Mouse (Mus musculus) embryonic facial prominence, embryonic 13.5 days (tissue): ENCODE results near the gene Bahd1. TPM values are rescaled to one million over a fixed set of nuclear protein-coding genes. Genes with fewer than 3 reads are reported as not detected.
A peak's percentile ranks its signal among the peaks of the same experiment; 100 is the strongest.

ENCODE experiments used
- ATAC-seq: fragments of 200-750 bp; cut with Nextera tagmentation; 2 replicates; pipeline ENCODE4 v1.8.0; 2017; ENCODE audit warnings: low read depth; ENCODE audit not compliant: insufficient number of reproducible peaks, insufficient read depth, low FRiP score, low TSS enrichment
- H3K27ac ChIP-seq: fragments of 300-500 bp; sonication (generic); 2 replicates; pipeline ENCODE4 v1.5.1; 2015; ENCODE audit warnings: moderate library complexity, mild to moderate bottlenecking, inconsistent platforms
- H3K27me3 ChIP-seq: fragments of 300-500 bp; sonication (generic); 2 replicates; pipeline ENCODE4 v1.6.1; 2015; ENCODE audit warnings: mild to moderate bottlenecking, inconsistent platforms
- H3K36me3 ChIP-seq: fragments of 300-500 bp; sonication (generic); 2 replicates; pipeline ENCODE4 v1.6.1; 2015; ENCODE audit warnings: mild to moderate bottlenecking, inconsistent platforms
- H3K4me1 ChIP-seq: fragments of 300-500 bp; sonication (generic); 2 replicates; pipeline ENCODE4 v1.6.1; 2015; ENCODE audit warnings: inconsistent platforms
- H3K4me2 ChIP-seq: fragments of 300-500 bp; sonication (generic); 2 replicates; pipeline ENCODE4 v1.6.1; 2015; ENCODE audit warnings: moderate library complexity, mild to moderate bottlenecking, inconsistent platforms
- H3K4me3 ChIP-seq: fragments of 300-500 bp; sonication (generic); 2 replicates; pipeline ENCODE4 v1.5.1; 2015; ENCODE audit warnings: mild to moderate bottlenecking, inconsistent platforms
- H3K9ac ChIP-seq: fragments of 300-500 bp; sonication (generic); 2 replicates; pipeline ENCODE4 v1.6.1; 2015; ENCODE audit warnings: mild to moderate bottlenecking, inconsistent platforms
- H3K9me3 ChIP-seq: fragments of 300-500 bp; sonication (generic); 2 replicates; pipeline ENCODE4 v1.6.1; 2016; ENCODE audit warnings: inconsistent platforms
- WGBS: fragments of 180-500 bp; shearing (Covaris S2); methylation state at CpG from one replicate; pipeline ENCODE4 v1.1.7; 2015; ENCODE audit warnings: mixed read lengths; 5-methylcytosine and 5-hydroxymethylcytosine counted together
- polyA plus RNA-seq: library from polyadenylated mRNA; unstranded; fragments of >200 nt; fragmentation: Nextera tagmentation; extraction: Ambion mirVana; gene quantifications from 2 replicates; pipeline ENCODE4 v1.2.1, GENCODE M21; 2015

The Bahd1 gene
- 4.0 and 4.1 TPM in 2 replicates for polyA plus RNA-seq

DNA sequence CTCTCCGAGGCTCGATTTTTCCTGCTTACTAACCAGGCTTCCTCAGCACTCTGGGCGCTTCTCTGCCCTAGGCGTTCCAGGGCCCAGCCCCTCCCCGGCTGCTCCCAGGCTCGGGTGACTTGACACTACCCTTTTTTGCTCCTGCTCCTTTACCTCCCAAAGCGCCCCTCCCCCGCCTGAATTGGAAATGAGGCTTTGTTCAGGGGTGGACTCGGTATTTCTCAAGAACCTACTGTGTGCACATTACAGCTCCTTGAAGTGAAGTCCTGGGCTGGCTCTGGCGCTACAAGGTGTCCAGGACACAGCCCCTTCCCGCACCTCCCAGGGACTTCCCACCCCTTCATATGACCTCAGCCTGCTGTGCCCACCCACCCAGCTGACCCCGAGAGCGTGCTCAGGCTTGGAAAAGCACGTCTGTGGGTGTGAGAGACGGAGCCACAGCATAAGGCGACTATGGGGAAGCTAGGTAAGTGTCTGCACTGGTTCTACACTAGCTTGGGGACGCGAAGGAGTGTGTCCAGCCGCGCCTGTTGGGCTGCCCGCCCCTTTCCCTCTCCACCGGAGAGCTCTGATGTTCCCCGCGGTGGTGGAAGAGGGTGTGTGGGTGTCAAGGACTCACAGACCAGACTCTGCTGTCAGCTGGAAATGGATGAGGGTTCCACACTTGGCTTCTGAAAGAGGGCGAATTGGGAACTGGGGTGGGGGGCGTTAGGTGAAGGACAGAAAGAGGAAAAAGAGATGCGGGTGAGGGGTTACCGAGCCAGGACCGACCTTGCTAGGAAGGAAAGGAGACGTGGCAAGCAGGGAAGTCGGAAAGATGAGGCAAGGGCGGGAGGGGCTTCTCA, at the start of gene Bahd1:
Gene Bahd1, plus strand, starts transcription at position 397 of the 845 bp plus-strand sequence.
- H3K4me3 ChIP-seq = peak within 1 kb of the TSS; percentile 85

DNA sequence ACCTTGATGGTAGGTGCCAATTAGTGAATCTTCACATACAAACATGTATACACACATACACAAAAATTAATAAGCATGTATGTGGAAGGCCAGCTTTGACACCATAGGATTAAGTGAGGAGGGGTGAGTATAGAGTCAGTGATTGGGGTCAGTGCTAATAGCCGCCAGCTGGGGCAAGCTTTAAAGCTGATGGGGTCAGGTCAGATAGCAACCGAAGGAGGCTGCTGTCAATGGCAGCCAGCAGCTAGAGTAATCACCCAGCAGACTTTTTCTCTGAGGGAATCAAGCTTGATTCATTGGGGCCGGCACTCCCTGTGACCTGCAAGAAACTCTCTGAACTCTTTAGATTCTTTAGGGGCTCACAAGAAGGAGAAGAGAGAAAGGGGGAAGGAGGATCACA, 48.4 kb upstream of the Bahd1 start:
- no peak overlapping the region for H3K4me3 ChIP-seq
- WGBS = 4% methylated on average over 3 of the region's 3 CpGs
- no peak overlapping the region for H3K4me2 ChIP-seq
- no peaks in the 10 kb centered on the region for H3K27me3 ChIP-seq
- no peak for ATAC-seq
- no peaks in the 10 kb centered on the region for H3K36me3 ChIP-seq
- no peaks in the 10 kb centered on the region for H3K4me1 ChIP-seq
- no peaks in the 10 kb centered on the region for H3K9me3 ChIP-seq
- H3K9ac ChIP-seq = no peak overlapping the region
- H3K27ac ChIP-seq = no peak overlapping the region

More for the DNA sequence above, at the start of gene Bahd1:
- Histone ChIP-seq H3K36me3 (no peaks in the 10 kb centered on the region), H3K9me3 (no peaks in the 10 kb centered on the region), H3K9ac (peak within 1 kb of the TSS; percentile 66), H3K4me2 (peak within 1 kb of the TSS; percentile 99), H3K27ac (no peak within 1 kb of the TSS), H3K4me1 (peaks cover 53% of the 10 kb centered on the region), H3K27me3 (peaks cover 82% of the 10 kb centered on the region)
- ATAC-seq = no peak
- WGBS = under 1% methylated on average over 32 of the region's 32 CpGs

DNA sequence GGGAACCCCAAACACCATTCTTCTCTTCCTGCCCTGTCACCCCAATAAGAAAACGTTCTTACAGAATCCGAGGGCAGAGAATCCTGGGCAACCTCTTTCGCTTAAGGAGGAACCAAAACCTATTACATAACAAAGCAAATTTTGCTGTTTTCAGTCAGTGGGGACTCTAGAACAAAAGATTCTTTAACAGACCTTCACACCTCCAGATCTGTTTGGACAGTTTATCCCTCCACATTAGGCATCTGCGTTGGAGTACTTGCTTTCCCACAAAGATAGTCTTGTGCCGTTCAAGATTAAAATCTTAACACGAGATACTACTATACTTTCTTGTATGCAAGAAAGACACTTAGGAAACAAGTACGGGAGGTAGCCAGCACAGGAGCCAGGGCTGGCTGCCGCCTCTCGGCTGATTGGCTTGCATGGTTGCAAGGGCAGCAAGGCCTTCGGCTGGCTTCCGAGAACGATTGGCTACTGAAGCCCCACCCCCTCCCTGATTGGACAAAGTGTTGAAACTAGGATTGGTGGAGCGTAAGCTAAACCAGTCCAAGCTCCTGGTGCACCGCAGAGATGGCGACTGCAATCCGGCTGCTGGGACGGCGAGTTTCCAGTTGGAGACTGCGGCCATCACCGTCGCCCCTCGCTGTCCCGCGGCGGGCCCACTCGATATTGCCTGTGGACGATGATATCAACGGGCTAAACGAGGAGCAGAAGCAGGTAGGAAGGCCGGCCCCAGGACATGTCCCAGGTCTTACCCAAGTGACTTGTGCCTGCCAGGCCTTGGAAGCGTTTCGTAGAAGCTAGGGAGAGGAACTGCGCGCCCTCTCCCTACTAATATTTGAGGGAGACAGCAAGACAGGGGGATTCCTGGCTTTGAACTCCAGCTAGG, 38.5 kb upstream of the Bahd1 start, which contains the start of gene Ivd:
Gene Ivd, plus strand, starts transcription at position 501 of the 886 bp plus-strand sequence.
- H3K27me3 ChIP-seq = no peaks in the 10 kb centered on the region
- H3K4me3 ChIP-seq = peak within 1 kb of the TSS; percentile 72
- peak; percentile 97 for ATAC-seq
- H3K9me3 ChIP-seq = no peaks in the 10 kb centered on the region
- H3K4me2 ChIP-seq = peak within 1 kb of the TSS; percentile 76
- peaks cover 15% of the 10 kb centered on the region for H3K36me3 ChIP-seq
- under 1% methylated on average over 34 of the region's 34 CpGs for WGBS
- peaks cover 22% of the 10 kb centered on the region for H3K4me1 ChIP-seq
- H3K9ac ChIP-seq = peak within 1 kb of the TSS; percentile 85
- H3K27ac ChIP-seq = peak within 1 kb of the TSS; percentile 77; the same call in 1 of the 2 replicates

DNA sequence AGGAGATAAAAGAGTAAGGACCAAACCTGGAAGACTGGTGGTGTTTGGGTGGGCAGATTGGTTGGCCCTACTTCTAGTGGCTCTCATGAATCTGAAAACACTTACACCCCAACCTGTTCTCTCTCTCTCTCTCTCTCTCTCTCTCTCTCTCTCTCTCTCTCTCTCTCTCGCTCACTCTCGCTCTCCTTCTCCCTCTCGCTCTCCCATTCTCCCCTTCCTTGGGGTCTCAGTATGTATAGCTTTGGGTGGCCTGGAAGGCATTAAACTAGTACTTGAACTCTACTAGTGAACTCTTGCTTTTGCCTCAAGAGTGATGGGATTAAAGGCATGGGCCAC, 37.9 kb upstream of the Bahd1 start:
- no peaks in the 10 kb centered on the region for H3K9me3 ChIP-seq
- H3K4me1 ChIP-seq = peaks cover 22% of the 10 kb centered on the region
- 6% methylated on average over 3 of the region's 3 CpGs for WGBS
- H3K9ac ChIP-seq = peak overlapping the region; percentile 85
- peak overlapping the region; percentile 76 for H3K4me2 ChIP-seq
- peaks cover 15% of the 10 kb centered on the region for H3K36me3 ChIP-seq
- peak overlapping the region; percentile 77; the same call in 1 of the 2 replicates for H3K27ac ChIP-seq
- ATAC-seq = no peak
- H3K4me3 ChIP-seq = peak overlapping the region; percentile 72
- no peaks in the 10 kb centered on the region for H3K27me3 ChIP-seq

- H3K36me3 ChIP-seq = peaks cover 68% of the 10 kb centered on the region
- no peak overlapping the region for H3K4me2 ChIP-seq
- no peak overlapping the region for H3K4me3 ChIP-seq
- no peaks in the 10 kb centered on the region for H3K9me3 ChIP-seq
- no peaks in the 10 kb centered on the region for H3K27me3 ChIP-seq
- no peaks in the 10 kb centered on the region for H3K4me1 ChIP-seq
- H3K27ac ChIP-seq = no peak overlapping the region
- no peak overlapping the region for H3K9ac ChIP-seq
- 81% methylated on average over 3 of the region's 3 CpGs for WGBS
- ATAC-seq = no peak
Observed at GRCm38 (mm10) chr2:118870601-118871000, 29.6 kb upstream of the Bahd1 start.

- no peak overlapping the region for H3K4me2 ChIP-seq
- no peak overlapping the region for H3K4me3 ChIP-seq
- no peak overlapping the region for H3K9ac ChIP-seq
- H3K36me3 ChIP-seq = peaks cover 67% of the 10 kb centered on the region
- no peak overlapping the region for H3K27ac ChIP-seq
- ATAC-seq = no peak
- H3K9me3 ChIP-seq = no peaks in the 10 kb centered on the region
- 70% methylated on average over 1 of the region's 1 CpGs for WGBS
- no peaks in the 10 kb centered on the region for H3K27me3 ChIP-seq
- no peaks in the 10 kb centered on the region for H3K4me1 ChIP-seq
Observed at GRCm38 (mm10) chr2:118871032-118871431, 29.1 kb upstream of the Bahd1 start.

DNA sequence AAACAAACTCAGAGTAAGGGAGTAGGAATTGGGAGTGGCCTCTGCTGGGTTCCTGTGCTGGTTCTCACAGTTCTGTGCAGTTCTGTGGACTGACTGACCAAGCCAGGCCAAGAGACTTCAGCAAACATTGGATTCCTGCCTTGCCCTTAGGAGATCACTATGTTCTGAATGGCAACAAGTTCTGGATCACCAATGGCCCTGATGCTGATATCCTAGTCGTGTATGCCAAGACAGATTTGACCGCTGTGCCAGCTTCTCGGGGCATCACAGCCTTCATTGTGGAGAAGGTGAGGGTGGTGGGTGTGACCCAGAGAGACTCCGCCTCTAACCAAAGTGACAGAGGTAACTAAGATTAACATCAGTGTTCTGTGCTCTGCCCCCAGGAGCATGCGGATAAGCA, 27.2 kb upstream of the Bahd1 start:
- WGBS = 90% methylated on average over 5 of the region's 5 CpGs
- no peak overlapping the region for H3K9ac ChIP-seq
- H3K27ac ChIP-seq = no peak overlapping the region
- no peaks in the 10 kb centered on the region for H3K9me3 ChIP-seq
- H3K4me2 ChIP-seq = no peak overlapping the region
- H3K36me3 ChIP-seq = peaks cover 82% of the 10 kb centered on the region
- H3K4me1 ChIP-seq = no peaks in the 10 kb centered on the region
- no peak overlapping the region for H3K4me3 ChIP-seq
- ATAC-seq = no peak
- H3K27me3 ChIP-seq = no peaks in the 10 kb centered on the region

GRCm38 (mm10) chr2:118873890-118874430, 26.2 kb upstream of the Bahd1 start:
- 86% methylated on average over 6 of the region's 6 CpGs for WGBS
- Histone ChIP-seq H3K27me3 (no peaks in the 10 kb centered on the region), H3K4me3 (no peak overlapping the region), H3K4me1 (no peaks in the 10 kb centered on the region), H3K36me3 (peaks cover 83% of the 10 kb centered on the region), H3K27ac (no peak overlapping the region), H3K4me2 (no peak overlapping the region), H3K9ac (no peak overlapping the region), H3K9me3 (no peaks in the 10 kb centered on the region)
- no peak for ATAC-seq

GRCm38 (mm10) chr2:118875316-118875715, 24.9 kb upstream of the Bahd1 start:
- no peaks in the 10 kb centered on the region for H3K4me1 ChIP-seq
- no peak overlapping the region for H3K4me2 ChIP-seq
- H3K27me3 ChIP-seq = no peaks in the 10 kb centered on the region
- no peak overlapping the region for H3K4me3 ChIP-seq
- peaks cover 71% of the 10 kb centered on the region for H3K36me3 ChIP-seq
- H3K9me3 ChIP-seq = no peaks in the 10 kb centered on the region
- ATAC-seq = no peak
- H3K27ac ChIP-seq = no peak overlapping the region
- WGBS = 84% methylated on average over 8 of the region's 8 CpGs
- no peak overlapping the region for H3K9ac ChIP-seq

GRCm38 (mm10) chr2:118876453-118876852, 23.7 kb upstream of the Bahd1 start:
- no peaks in the 10 kb centered on the region for H3K9me3 ChIP-seq
- H3K27me3 ChIP-seq = no peaks in the 10 kb centered on the region
- no peak overlapping the region for H3K27ac ChIP-seq
- no peak for ATAC-seq
- peaks cover 69% of the 10 kb centered on the region for H3K36me3 ChIP-seq
- 92% methylated on average over 9 of the region's 9 CpGs for WGBS
- H3K4me2 ChIP-seq = no peak overlapping the region
- H3K9ac ChIP-seq = no peak overlapping the region
- no peak overlapping the region for H3K4me3 ChIP-seq
- H3K4me1 ChIP-seq = no peaks in the 10 kb centered on the region

GRCm38 (mm10) chr2:118881019-118881418, 19.2 kb upstream of the Bahd1 start:
- H3K4me3 ChIP-seq = no peak overlapping the region
- H3K36me3 ChIP-seq = peaks cover 30% of the 10 kb centered on the region
- H3K27ac ChIP-seq = no peak overlapping the region
- H3K9ac ChIP-seq = no peak overlapping the region
- H3K4me2 ChIP-seq = no peak overlapping the region
- H3K4me1 ChIP-seq = no peaks in the 10 kb centered on the region
- no peaks in the 10 kb centered on the region for H3K9me3 ChIP-seq
- 82% methylated on average over 4 of the region's 4 CpGs for WGBS
- H3K27me3 ChIP-seq = peaks cover 20% of the 10 kb centered on the region
- ATAC-seq = no peak
